Mouse (Mus musculus) erythroblast, embryonic 14.5 days (primary cell): ENCODE measurements at regions not wholly inside any gene's neighbourhood (a gene's known extent, or its start where the extent isn't known, plus 50 kb on each side); places are given as distances from the start of the nearest gene placed in this dataset.

Source experiments
- H3K27me3 ChIP-seq: 2 replicates; pipeline ENCODE4 v1.6.1; 2012; ENCODE audit warnings: inconsistent platforms; ENCODE audit not compliant: control insufficient read depth
- H3K36me3 ChIP-seq: 2 replicates; pipeline ENCODE4 v1.6.1; 2012; ENCODE audit warnings: mild to moderate bottlenecking, inconsistent platforms; ENCODE audit not compliant: control insufficient read depth
- H3K4me1 ChIP-seq: 2 replicates; pipeline ENCODE4 v1.6.1; 2012; ENCODE audit warnings: inconsistent platforms; ENCODE audit not compliant: control insufficient read depth
- H3K4me3 ChIP-seq: replicated peaks from 2 replicates; pipeline ENCODE3; 2012; ENCODE audit warnings: moderate library complexity, mild to moderate bottlenecking, inconsistent platforms
- H3K9me3 ChIP-seq: 2 replicates; pipeline ENCODE4 v1.6.1; 2012; ENCODE audit warnings: low read length, inconsistent platforms, mixed read lengths; ENCODE audit not compliant: control insufficient read depth
- GATA1 ChIP-seq: IDR thresholded peaks from 2 replicates; pipeline ENCODE4 v1.6.1; 2012; ENCODE audit warnings: low read length, inconsistent platforms, mixed read lengths
- TAL1 ChIP-seq: IDR thresholded peaks from 3 replicates; pipeline ENCODE4 v1.6.1; 2012; ENCODE audit warnings: low read length, inconsistent platforms, mixed read lengths

GRCm38 (mm10) chr10:17547986-17548385 lies 175.0 kb upstream of the Cited2 start:
- H3K27me3 ChIP-seq, result no peaks in the 10 kb centered on the region
- no peaks in the 10 kb centered on the region for H3K9me3 ChIP-seq
- H3K4me3 ChIP-seq, result no peak overlapping the region
- TF ChIP-seq TAL1, result no peak
- no peak for TF ChIP-seq GATA1
- H3K36me3 ChIP-seq, result no peaks in the 10 kb centered on the region
- H3K4me1 ChIP-seq, result peaks cover 11% of the 10 kb centered on the region

- H3K9me3 ChIP-seq, result no peaks in the 10 kb centered on the region
- H3K4me3 ChIP-seq, result no peak overlapping the region
- H3K27me3 ChIP-seq, result no peaks in the 10 kb centered on the region
- TF ChIP-seq GATA1 (no peak), TAL1 (no peak)
- peaks cover 11% of the 10 kb centered on the region for H3K4me1 ChIP-seq
- no peaks in the 10 kb centered on the region for H3K36me3 ChIP-seq
Measured at GRCm38 (mm10) chr10:17548629-17549580, 174.1 kb upstream of the Cited2 start.

GRCm38 (mm10) chr10:17549711-17550637 lies 173.0 kb upstream of the Cited2 start:
- Histone ChIP-seq H3K27me3 (no peaks in the 10 kb centered on the region; the same call in 1 of the 2 replicates), H3K9me3 (no peaks in the 10 kb centered on the region), H3K36me3 (no peaks in the 10 kb centered on the region), H3K4me3 (no peak overlapping the region), H3K4me1 (peaks cover 11% of the 10 kb centered on the region)
- TF ChIP-seq TAL1, result no peak
- TF ChIP-seq GATA1, result no peak

DNA sequence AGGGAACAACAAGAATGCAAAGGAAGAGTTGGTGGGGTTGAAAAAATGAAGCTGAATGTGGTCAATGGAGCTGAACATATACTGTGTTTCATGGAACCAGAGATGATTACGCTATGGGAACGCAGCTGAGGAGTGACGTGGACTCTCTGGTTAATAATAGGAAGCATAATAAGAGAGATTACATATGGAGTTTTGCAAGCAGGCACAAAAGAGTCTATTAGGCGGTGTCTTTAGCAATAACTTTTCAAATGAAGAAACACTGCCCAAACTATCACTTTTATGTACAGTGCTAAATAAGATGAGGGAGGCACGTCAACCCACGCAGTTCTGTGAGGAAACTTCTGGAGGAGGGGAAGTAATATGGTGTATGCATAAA lies 172.4 kb upstream of the Cited2 start:
- Histone ChIP-seq H3K4me1 (peaks cover 11% of the 10 kb centered on the region), H3K36me3 (no peaks in the 10 kb centered on the region), H3K27me3 (no peaks in the 10 kb centered on the region; the same call in 1 of the 2 replicates), H3K4me3 (no peak overlapping the region), H3K9me3 (no peaks in the 10 kb centered on the region)
- TF ChIP-seq TAL1 (no peak), GATA1 (no peak)

GRCm38 (mm10) chr10:17551869-17552268 lies 171.1 kb upstream of the Cited2 start:
- Histone ChIP-seq H3K27me3 (no peaks in the 10 kb centered on the region; the same call in 1 of the 2 replicates), H3K9me3 (no peaks in the 10 kb centered on the region), H3K36me3 (no peaks in the 10 kb centered on the region), H3K4me1 (peaks cover 11% of the 10 kb centered on the region), H3K4me3 (no peak overlapping the region)
- TF ChIP-seq TAL1 (no peak), GATA1 (no peak)

GRCm38 (mm10) chr10:17552277-17552676 lies 170.7 kb upstream of the Cited2 start:
- TF ChIP-seq GATA1, result no peak
- no peak for TF ChIP-seq TAL1
- H3K4me1 ChIP-seq, result peaks cover 11% of the 10 kb centered on the region
- no peak overlapping the region for H3K4me3 ChIP-seq
- no peaks in the 10 kb centered on the region; the same call in 1 of the 2 replicates for H3K27me3 ChIP-seq
- no peaks in the 10 kb centered on the region for H3K9me3 ChIP-seq
- no peaks in the 10 kb centered on the region for H3K36me3 ChIP-seq

DNA sequence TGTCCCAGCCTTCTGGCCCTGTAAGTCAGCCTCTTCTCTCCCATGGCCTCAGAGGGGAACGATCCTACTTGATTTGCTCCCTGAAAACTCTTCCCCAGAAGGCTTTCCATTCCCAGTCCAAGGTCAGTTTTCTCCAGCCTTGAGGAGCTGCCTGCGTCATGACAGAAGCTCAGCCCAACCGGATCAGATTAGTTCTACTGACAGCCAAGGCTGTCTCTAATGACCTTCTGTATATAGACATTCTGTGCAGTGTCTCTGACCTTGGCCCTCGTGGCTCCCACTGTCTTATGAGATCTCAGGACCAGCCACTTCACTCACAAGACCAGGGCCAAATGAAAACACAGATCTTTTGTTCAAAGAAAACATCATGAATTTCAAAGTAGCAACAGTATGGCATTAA lies 166.6 kb upstream of the Cited2 start:
- no peaks in the 10 kb centered on the region for H3K9me3 ChIP-seq
- no peaks in the 10 kb centered on the region; the same call in 1 of the 2 replicates for H3K27me3 ChIP-seq
- peaks cover 9% of the 10 kb centered on the region for H3K4me1 ChIP-seq
- no peak for TF ChIP-seq GATA1
- no peaks in the 10 kb centered on the region for H3K36me3 ChIP-seq
- H3K4me3 ChIP-seq, result no peak overlapping the region

GRCm38 (mm10) chr10:17559370-17559955 lies 163.6 kb upstream of the Cited2 start:
- Histone ChIP-seq H3K27me3 (no peaks in the 10 kb centered on the region; the same call in 1 of the 2 replicates), H3K4me1 (peaks cover 38% of the 10 kb centered on the region), H3K4me3 (no peak overlapping the region), H3K9me3 (no peaks in the 10 kb centered on the region), H3K36me3 (no peaks in the 10 kb centered on the region)
- TF ChIP-seq TAL1 (no peak), GATA1 (no peak)

DNA sequence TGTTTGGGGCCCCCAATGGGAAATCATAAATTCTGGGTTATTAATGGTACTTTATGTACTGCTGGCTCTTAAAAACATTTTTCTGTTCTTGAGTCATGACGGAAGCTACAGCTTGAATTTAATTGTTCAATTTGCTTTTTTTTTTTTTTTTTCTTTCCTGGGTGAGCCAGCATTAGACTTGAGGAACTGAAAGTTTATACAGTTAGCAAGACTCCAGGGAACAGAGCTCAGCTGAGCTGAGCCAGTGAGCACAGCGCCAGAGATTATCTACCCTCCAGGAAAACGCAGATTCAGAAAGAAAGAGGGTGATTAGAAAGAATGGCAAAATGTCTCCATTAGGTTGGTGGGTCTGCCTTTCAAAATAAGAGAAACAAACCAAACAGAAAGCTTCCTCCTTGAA lies 163.0 kb upstream of the Cited2 start:
- TF ChIP-seq TAL1 (no peak), GATA1 (no peak)
- H3K4me3 ChIP-seq, result no peak overlapping the region
- H3K4me1 ChIP-seq, result peaks cover 40% of the 10 kb centered on the region
- H3K9me3 ChIP-seq, result no peaks in the 10 kb centered on the region
- H3K36me3 ChIP-seq, result no peaks in the 10 kb centered on the region
- H3K27me3 ChIP-seq, result no peaks in the 10 kb centered on the region; the same call in 1 of the 2 replicates
